Mouse (Mus musculus) CD4-positive, CD25-positive, alpha-beta regulatory T cell (primary cell): ENCODE data around the gene Prl2c1. TPM values are rescaled to one million over a fixed set of nuclear protein-coding genes. Genes with fewer than 3 reads are reported as not detected.

Experiments
- polyA plus RNA-seq: library from polyadenylated mRNA; unstranded; fragments of 100-300 nt; shearing (Covaris generic); gene quantifications from one replicate; pipeline ENCODE4 v1.2.1, GENCODE M21; 2017

Prl2c1 gene
- 0.22 TPM for polyA plus RNA-seq

GRCm38 (mm10) chr13:27849042-27849441 lies at the start of gene Prl2c1:
Gene Prl2c1 (plus strand): TSS chr13:27849342.

GRCm38 (mm10) chr13:27801354-27801753 lies 47.8 kb upstream of the Prl2c1 start, which contains the start of gene Prl2a1:
Gene Prl2a1 (plus strand): TSS chr13:27801654.

Other genes with a start within 250 kb of the Prl2c1 start
- gene Prl7b1, start 238.8 kb upstream of the Prl2c1 start, polyA plus RNA-seq, result not detected
- not detected for gene Prl7a1, start 206.8 kb upstream of the Prl2c1 start, polyA plus RNA-seq
- gene Prl7a2, start 181.3 kb upstream of the Prl2c1 start, polyA plus RNA-seq, result 0.14 TPM
- gene Prl7d1, start 132.6 kb upstream of the Prl2c1 start, polyA plus RNA-seq, result not detected
- not detected for gene Prl7c1, start 68.5 kb upstream of the Prl2c1 start, polyA plus RNA-seq
- not detected for gene Prl2a1, start 47.7 kb upstream of the Prl2c1 start, polyA plus RNA-seq
- not detected for gene Prl4a1, start 166.9 kb downstream of the Prl2c1 start, polyA plus RNA-seq